Mouse (Mus musculus) c-Kit-negative CD71-positive TER-119-positive erythroid progenitor cells, embryonic 14.5 days (primary cell): ENCODE results near the gene Grm8.

Experiments
- DNase-seq: peaks from one replicate; pipeline ENCODE4 v3.0.0-alpha.2; 2013; ENCODE audit warnings: low read depth, low spot score

The Grm8 gene

GRCm38 (mm10) chr6:27262611-27263010 lies 872.4 kb downstream of the Grm8 start:
- DNase-seq, result no peak

- no peak for DNase-seq
Measured at GRCm38 (mm10) chr6:27240416-27240815, 894.6 kb downstream of the Grm8 start.

GRCm38 (mm10) chr6:27239968-27240367 lies 895.0 kb downstream of the Grm8 start:
- DNase-seq, result no peak
